Mouse (Mus musculus) limb, embryonic 14.5 days (tissue): ENCODE data around the gene Stap2. TPM values are rescaled to one million over a fixed set of nuclear protein-coding genes. Genes with fewer than 3 reads are reported as not detected.

Experiments
- ATAC-seq: fragments of 200-750 bp; cut with Nextera tagmentation; 2 replicates; pipeline ENCODE4 v1.8.0; 2017; ENCODE audit warnings: low read depth, moderate number of reproducible peaks, moderate TSS enrichment; ENCODE audit not compliant: low FRiP score
- DNase-seq: peaks from one replicate; pipeline ENCODE4 v3.0.0-alpha.2; 2015; ENCODE audit warnings: low spot score
- H3K27ac ChIP-seq: fragments of 300-500 bp; sonication (generic); replicated peaks from 2 replicates; pipeline ENCODE4 v1.5.1; 2014; ENCODE audit warnings: low read depth, mild to moderate bottlenecking, low read length, moderate library complexity, mixed read lengths
- H3K27me3 ChIP-seq: fragments of 300-500 bp; sonication (generic); 2 replicates; pipeline ENCODE4 v1.6.1; 2014; ENCODE audit warnings: low read length, mixed read lengths; ENCODE audit not compliant: control insufficient read depth, insufficient read depth
- H3K36me3 ChIP-seq: fragments of 300-500 bp; sonication (generic); 2 replicates; pipeline ENCODE4 v1.6.1; 2014; ENCODE audit warnings: mild to moderate bottlenecking, low read length, moderate library complexity, mixed read lengths; ENCODE audit not compliant: control insufficient read depth, insufficient read depth
- H3K4me1 ChIP-seq: fragments of 300-500 bp; sonication (generic); 2 replicates; pipeline ENCODE4 v1.6.1; 2014; ENCODE audit warnings: antibody characterized with exemption, low read length, mixed read lengths; ENCODE audit not compliant: control insufficient read depth, insufficient read depth
- H3K4me2 ChIP-seq: fragments of 300-500 bp; sonication (generic); replicated peaks from 2 replicates; pipeline ENCODE4 v1.6.1; 2014; ENCODE audit warnings: low read depth, mild to moderate bottlenecking, low read length, moderate library complexity; ENCODE audit not compliant: severe bottlenecking
- H3K4me3 ChIP-seq: fragments of 300-500 bp; sonication (generic); replicated peaks from 2 replicates; pipeline ENCODE4 v1.5.1; 2014; ENCODE audit warnings: low read length
- H3K9ac ChIP-seq: fragments of 300-500 bp; sonication (generic); 2 replicates; pipeline ENCODE4 v1.6.1; 2014; ENCODE audit warnings: mild to moderate bottlenecking, low read depth, low read length, moderate library complexity; ENCODE audit not compliant: severe bottlenecking
- H3K9me3 ChIP-seq: fragments of 300-500 bp; sonication (generic); 2 replicates; pipeline ENCODE4 v1.6.1; 2016; ENCODE audit warnings: low read length; ENCODE audit not compliant: control insufficient read depth
- POLR2A ChIP-seq: fragments of 200-500 bp; IDR thresholded peaks from 2 replicates; pipeline ENCODE4 v1.8.0; 2012; ENCODE audit warnings: inconsistent platforms, mild to moderate bottlenecking, moderate library complexity, borderline replicate concordance; ENCODE audit not compliant: insufficient read depth, insufficient read length; ENCODE audit errors: extremely low read depth
- WGBS: fragments of 180-500 bp; shearing (Covaris S2); extraction: QIAGEN DNeasy Blood & Tissue Kit; methylation state at CpG from one replicate; pipeline ENCODE4 v1.1.7; 2014; 5-methylcytosine and 5-hydroxymethylcytosine counted together
- polyA plus RNA-seq, 2 experiments: library from polyadenylated mRNA; depleted of rRNA in 1 of 2; stranded (reverse) in 1 of 2; unstranded in 1 of 2; fragments of >200 nt; fragmentation: Nextera tagmentation in 1 of 2; extraction: Ambion mirVana in 1 of 2; gene quantifications; 2 replicates each; pipeline versions ENCODE4 v1.2.1 to v1.2.3; 2012 to 2014

Stap2 gene
- polyA plus RNA-seq, 2 experiments, result 14.7 to 18.7 TPM

GRCm38 (mm10) chr17:55956129-55956528 lies 49.3 kb downstream of the Stap2 start:
- no peak for TF ChIP-seq POLR2A
- no peaks in the 10 kb centered on the region for H3K9me3 ChIP-seq
- DNase-seq (peak; percentile 47), ATAC-seq (no peak)
- peaks cover 3% of the 10 kb centered on the region; the same call in 1 of the 2 replicates for H3K27me3 ChIP-seq
- no peak overlapping the region for H3K27ac ChIP-seq
- 3% methylated on average over 26 of the region's 26 CpGs for WGBS
- peak overlapping the region; percentile 45 for H3K9ac ChIP-seq
- H3K4me2 ChIP-seq, result peak overlapping the region; percentile 68
- H3K36me3 ChIP-seq, result peaks cover 3% of the 10 kb centered on the region; the same call in 1 of the 2 replicates
- H3K4me1 ChIP-seq, result peaks cover 3% of the 10 kb centered on the region; the same call in 1 of the 2 replicates
- peak overlapping the region; percentile 37 for H3K4me3 ChIP-seq

- peaks cover 3% of the 10 kb centered on the region; the same call in 1 of the 2 replicates for H3K4me1 ChIP-seq
- no peak overlapping the region for H3K4me3 ChIP-seq
- WGBS, result 35% methylated on average over 14 of the region's 16 CpGs
- no peak for TF ChIP-seq POLR2A
- H3K27me3 ChIP-seq, result peaks cover 3% of the 10 kb centered on the region; the same call in 1 of the 2 replicates
- no peaks in the 10 kb centered on the region for H3K9me3 ChIP-seq
- ATAC-seq (no peak), DNase-seq (no peak)
- no peak overlapping the region for H3K4me2 ChIP-seq
- no peaks in the 10 kb centered on the region for H3K36me3 ChIP-seq
- H3K9ac ChIP-seq, result no peak overlapping the region
- H3K27ac ChIP-seq, result no peak overlapping the region
These were observed 51.2 kb downstream of the Stap2 start for GRCm38 (mm10) chr17:55954229-55954628.

- 78% methylated on average over 6 of the region's 6 CpGs for WGBS
- no peak for TF ChIP-seq POLR2A
- Histone ChIP-seq H3K4me1 (peaks cover 3% of the 10 kb centered on the region; the same call in 1 of the 2 replicates), H3K9me3 (no peaks in the 10 kb centered on the region), H3K9ac (no peak overlapping the region), H3K4me2 (no peak overlapping the region), H3K4me3 (no peak overlapping the region), H3K36me3 (no peaks in the 10 kb centered on the region), H3K27me3 (peaks cover 3% of the 10 kb centered on the region; the same call in 1 of the 2 replicates), H3K27ac (no peak overlapping the region)
- ATAC-seq (no peak), DNase-seq (no peak)
These were observed 51.6 kb downstream of the Stap2 start for GRCm38 (mm10) chr17:55953751-55954150.

- H3K9ac ChIP-seq, result no peak within 1 kb of the TSS
- no peak within 1 kb of the TSS for H3K27ac ChIP-seq
- H3K4me3 ChIP-seq, result no peak within 1 kb of the TSS
- no peaks in the 10 kb centered on the region for H3K36me3 ChIP-seq
- DNase-seq (no peak), ATAC-seq (no peak)
- H3K4me1 ChIP-seq, result no peaks in the 10 kb centered on the region
- H3K9me3 ChIP-seq, result no peaks in the 10 kb centered on the region
- TF ChIP-seq POLR2A, result no peak
- 69% methylated on average over 6 of the region's 6 CpGs for WGBS
- peaks cover 3% of the 10 kb centered on the region; the same call in 1 of the 2 replicates for H3K27me3 ChIP-seq
- H3K4me2 ChIP-seq, result no peak within 1 kb of the TSS
These were observed 52.8 kb downstream of the Stap2 start, which contains the start of gene Ebi3 for GRCm38 (mm10) chr17:55952447-55953027. Gene Ebi3 (plus strand): TSS chr17:55952640.

- no peak for DNase-seq
- Histone ChIP-seq H3K9me3 (no peaks in the 10 kb centered on the region), H3K4me3 (no peak overlapping the region), H3K36me3 (no peaks in the 10 kb centered on the region), H3K27ac (no peak overlapping the region), H3K4me2 (no peak overlapping the region), H3K9ac (no peak overlapping the region), H3K27me3 (peaks cover 3% of the 10 kb centered on the region; the same call in 1 of the 2 replicates), H3K4me1 (no peaks in the 10 kb centered on the region)
- no peak for ATAC-seq
- TF ChIP-seq POLR2A, result no peak
These were observed 53.3 kb downstream of the Stap2 start for GRCm38 (mm10) chr17:55952041-55952440.
